Mouse (Mus musculus) brown adipose tissue, adult 24 weeks (tissue): Measurements from ENCODE around the gene Ndufa11. TPM values are rescaled to one million over a fixed set of nuclear protein-coding genes. Genes with fewer than 3 reads are reported as not detected.

Experiments
- H3K27ac ChIP-seq: fragments of 200-500 bp; replicated peaks from 2 replicates; pipeline ENCODE4 v1.5.1; 2012; ENCODE audit warnings: low read depth, mild to moderate bottlenecking, low read length
- H3K4me1 ChIP-seq: fragments of 200-500 bp; 2 replicates; pipeline ENCODE4 v1.6.1; 2012; ENCODE audit warnings: low read length, mixed read lengths; ENCODE audit not compliant: control insufficient read depth, insufficient read depth, insufficient read length
- H3K4me3 ChIP-seq: fragments of 200-500 bp; 2 replicates; pipeline ENCODE4 v1.5.1; 2012; ENCODE audit warnings: low read depth, mild to moderate bottlenecking, low read length, moderate library complexity; ENCODE audit not compliant: insufficient read depth
- polyA plus RNA-seq: library from polyadenylated mRNA; stranded (reverse); fragments of >200 nt; gene quantifications from 2 replicates; pipeline ENCODE4 v1.2.4, GENCODE M21; 2012; ENCODE audit not compliant: missing spikeins, insufficient read depth, insufficient read length

Gene Ndufa11
- polyA plus RNA-seq, 1 experiment: 597 TPM

DNA sequence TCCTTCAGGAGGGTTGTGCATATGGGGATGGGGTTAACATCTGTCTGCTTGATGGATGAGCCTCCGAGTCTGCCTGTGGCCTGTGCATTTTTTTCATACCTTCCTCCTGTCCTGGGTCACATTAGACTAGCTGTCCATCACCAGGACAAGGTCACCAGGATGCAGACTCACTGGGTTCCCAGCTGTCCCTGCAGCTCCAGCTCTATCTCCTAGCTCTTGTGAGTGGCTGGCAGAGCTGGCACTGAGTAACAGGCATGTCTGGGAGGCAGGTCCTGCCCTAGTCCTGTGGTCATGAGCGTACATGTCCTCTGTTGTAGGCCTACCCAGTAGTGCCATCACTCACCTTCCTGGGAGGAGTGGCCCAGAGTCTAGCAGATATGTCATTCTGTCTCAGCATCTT lies 17.1 kb upstream of the Ndufa11 start:
- no peak overlapping the region for H3K4me3 ChIP-seq
- H3K4me1 ChIP-seq: no peaks in the 10 kb centered on the region
- no peak overlapping the region for H3K27ac ChIP-seq

- Histone ChIP-seq H3K4me3 (no peak overlapping the region), H3K27ac (no peak overlapping the region), H3K4me1 (no peaks in the 10 kb centered on the region)
Measured at GRCm38 (mm10) chr17:56703038-56703437, 14.5 kb upstream of the Ndufa11 start.

DNA sequence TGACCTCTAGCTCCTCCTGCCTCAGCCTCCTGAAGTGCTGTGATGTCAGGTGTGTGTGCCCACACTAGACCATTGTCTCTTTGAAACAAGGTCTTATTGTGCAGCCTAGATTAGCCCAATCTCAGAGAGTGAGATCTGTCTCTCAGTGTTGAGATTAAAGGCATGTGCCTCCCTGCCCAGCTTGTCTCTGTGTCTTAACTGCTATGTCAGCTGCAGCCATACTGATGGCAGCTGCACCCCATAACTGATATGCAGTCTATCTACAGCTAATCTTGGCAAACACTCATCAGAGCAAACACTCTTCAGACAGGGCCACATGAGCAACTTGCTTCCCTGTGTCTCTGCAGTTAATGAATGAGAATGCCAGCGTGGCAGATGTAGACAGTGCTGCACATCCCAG lies 11.1 kb upstream of the Ndufa11 start:
- H3K4me3 ChIP-seq: no peak overlapping the region
- no peak overlapping the region for H3K27ac ChIP-seq
- H3K4me1 ChIP-seq: no peaks in the 10 kb centered on the region

DNA sequence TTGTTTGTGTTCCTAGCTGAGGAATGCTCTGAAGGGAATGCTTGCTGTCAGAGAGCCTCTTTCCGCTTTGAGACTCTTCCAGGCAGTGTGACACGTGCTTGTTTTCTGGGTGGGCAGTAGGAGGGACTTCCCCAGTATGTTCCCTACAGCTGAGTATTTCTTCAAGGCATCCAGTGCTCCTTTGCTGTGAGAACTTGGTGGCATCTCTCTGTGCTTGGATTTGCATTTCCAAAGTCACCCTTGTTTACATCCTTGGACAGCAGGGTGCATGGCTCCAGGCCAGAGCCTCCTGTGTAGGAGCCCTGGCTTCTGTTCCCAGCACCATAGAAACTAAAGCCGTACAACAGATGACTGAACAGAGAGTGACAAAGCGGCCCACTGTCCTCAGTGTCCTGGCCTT lies 8.9 kb upstream of the Ndufa11 start:
- H3K27ac ChIP-seq: no peak overlapping the region
- H3K4me1 ChIP-seq: no peaks in the 10 kb centered on the region
- no peak overlapping the region for H3K4me3 ChIP-seq

DNA sequence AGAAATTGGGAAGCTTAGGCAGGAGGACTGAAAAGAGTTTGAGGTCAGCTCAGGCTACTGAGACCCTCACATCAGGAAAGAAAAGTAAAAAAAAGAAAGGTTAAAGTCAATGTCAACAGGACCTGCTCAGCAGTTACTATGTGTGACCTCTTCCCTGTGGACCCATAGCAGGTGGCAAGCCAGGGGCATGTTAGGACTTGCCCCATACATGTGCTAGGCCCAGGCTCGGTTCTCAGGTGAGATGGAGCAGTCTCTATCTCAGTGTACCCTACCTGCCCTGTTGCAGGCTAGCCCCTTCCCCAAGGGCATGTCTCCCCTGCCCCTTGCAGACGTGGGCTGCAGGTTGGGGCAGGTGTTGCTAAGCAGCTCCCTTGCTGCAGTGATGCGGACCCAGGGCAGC lies 7.9 kb upstream of the Ndufa11 start:
- Histone ChIP-seq H3K4me3 (no peak overlapping the region), H3K4me1 (no peaks in the 10 kb centered on the region), H3K27ac (no peak overlapping the region)

DNA sequence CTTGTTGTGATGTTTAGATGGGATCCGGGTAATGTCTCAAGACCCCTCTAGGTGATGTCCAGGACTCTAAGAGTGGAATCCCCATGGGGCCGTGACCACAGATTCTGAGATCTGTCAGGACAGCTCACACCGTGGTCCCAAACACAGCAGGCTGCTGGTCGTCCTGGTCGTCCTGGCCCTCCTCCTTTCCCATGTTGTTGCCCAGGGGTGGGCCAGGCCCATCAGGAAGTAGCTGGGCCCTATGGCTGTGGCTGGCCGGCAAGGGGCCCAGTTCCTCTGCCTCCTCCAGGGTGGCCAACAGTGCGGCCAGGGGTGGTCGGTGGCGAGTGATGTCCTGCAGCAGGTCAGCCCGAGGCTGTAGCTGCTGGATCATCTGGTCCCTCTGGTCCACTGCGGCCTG lies 2.2 kb upstream of the Ndufa11 start:
- Histone ChIP-seq H3K4me3 (0 out of 2 replicates have a peak overlapping the region, but pooled peaks have one; percentile 72), H3K27ac (no peak overlapping the region), H3K4me1 (peaks cover 6% of the 10 kb centered on the region; the same call in 1 of the 2 replicates)

- H3K4me1 ChIP-seq: peaks cover 6% of the 10 kb centered on the region; the same call in 1 of the 2 replicates
- peak overlapping the region; percentile 72 for H3K4me3 ChIP-seq
- no peak overlapping the region for H3K27ac ChIP-seq
Measured at GRCm38 (mm10) chr17:56715914-56716654, 1.5 kb upstream of the Ndufa11 start.

- Histone ChIP-seq H3K4me3 (peak overlapping the region; percentile 80), H3K4me1 (peaks cover 6% of the 10 kb centered on the region; the same call in 1 of the 2 replicates), H3K27ac (peak overlapping the region; percentile 21)
Measured at GRCm38 (mm10) chr17:56716655-56717362, 758 bp upstream of the Ndufa11 start.

- Histone ChIP-seq H3K4me1 (peaks cover 6% of the 10 kb centered on the region; the same call in 1 of the 2 replicates), H3K4me3 (no peak overlapping the region), H3K27ac (no peak overlapping the region)
Measured at GRCm38 (mm10) chr17:56722441-56722840, 4.9 kb downstream of the Ndufa11 start.

DNA sequence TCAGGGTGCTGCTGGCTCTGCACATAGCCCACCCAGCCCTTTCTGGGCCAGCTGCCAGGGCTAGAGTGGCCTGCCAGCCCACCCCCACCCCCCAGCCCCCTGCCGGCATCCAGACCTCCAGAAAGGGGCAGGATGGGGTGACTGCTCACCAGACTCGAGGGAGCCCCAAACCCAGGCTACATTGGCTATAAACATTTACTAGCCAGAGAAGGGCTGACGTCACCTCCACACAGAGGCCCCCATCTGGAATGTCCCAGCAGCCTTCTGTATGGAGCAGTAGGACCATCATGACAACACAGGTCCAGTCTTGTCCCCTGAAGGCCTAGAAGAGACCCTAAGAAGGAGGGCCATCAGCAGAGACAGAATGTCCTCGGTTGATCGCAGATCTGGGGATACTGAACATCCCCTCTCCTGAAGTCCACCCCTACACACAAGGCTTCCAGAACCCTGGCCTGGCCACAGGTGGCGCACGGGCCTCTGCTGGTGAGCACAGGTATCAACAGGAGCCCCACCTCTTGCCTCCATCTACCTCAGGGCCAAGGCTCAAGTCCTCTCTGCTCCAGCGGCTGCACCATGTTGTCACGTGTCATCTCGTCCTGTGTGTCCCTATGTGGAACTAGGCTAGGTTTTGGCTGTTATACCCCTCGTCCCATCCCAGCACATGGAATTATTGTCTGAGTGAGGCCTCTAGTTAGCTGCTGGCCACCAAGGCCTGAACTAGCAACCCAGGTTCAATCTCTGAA lies 6.0 kb downstream of the Ndufa11 start:
- Histone ChIP-seq H3K27ac (no peak overlapping the region), H3K4me1 (peaks cover 6% of the 10 kb centered on the region; the same call in 1 of the 2 replicates)

DNA sequence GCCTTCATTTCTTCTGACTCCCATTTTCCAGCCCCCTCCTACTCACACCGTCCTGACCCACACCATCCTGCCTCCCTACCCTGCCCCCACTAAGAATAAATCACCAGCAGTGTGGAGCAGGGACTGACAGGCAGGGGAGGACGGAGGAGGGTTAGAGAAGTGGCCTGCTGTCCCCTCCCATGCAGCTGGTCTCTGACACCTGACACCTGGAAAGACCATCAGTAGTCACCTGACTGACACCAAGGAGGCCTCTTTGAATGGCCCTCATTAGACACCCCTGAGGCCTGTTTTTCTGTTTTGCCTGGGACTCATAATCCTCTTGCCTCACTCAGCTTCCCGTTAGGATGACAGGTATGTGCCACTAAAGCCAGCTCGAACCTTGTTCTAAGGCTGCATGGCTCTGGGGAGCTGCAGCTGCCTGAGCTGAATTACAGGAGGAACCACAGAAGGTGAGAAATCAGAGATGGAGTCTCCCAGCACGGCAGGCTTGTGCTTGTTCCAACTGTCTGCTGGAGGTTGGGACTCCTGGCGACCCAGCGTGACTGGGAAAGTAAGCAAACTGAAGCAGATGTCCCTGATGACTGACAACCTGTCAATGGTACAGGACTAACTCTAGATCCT lies 9.6 kb downstream of the Ndufa11 start:
- Histone ChIP-seq H3K4me3 (no peak overlapping the region), H3K27ac (no peak overlapping the region), H3K4me1 (no peaks in the 10 kb centered on the region)

More for the DNA sequence above, 6.0 kb downstream of the Ndufa11 start:
- H3K4me3 ChIP-seq: no peak overlapping the region

DNA sequence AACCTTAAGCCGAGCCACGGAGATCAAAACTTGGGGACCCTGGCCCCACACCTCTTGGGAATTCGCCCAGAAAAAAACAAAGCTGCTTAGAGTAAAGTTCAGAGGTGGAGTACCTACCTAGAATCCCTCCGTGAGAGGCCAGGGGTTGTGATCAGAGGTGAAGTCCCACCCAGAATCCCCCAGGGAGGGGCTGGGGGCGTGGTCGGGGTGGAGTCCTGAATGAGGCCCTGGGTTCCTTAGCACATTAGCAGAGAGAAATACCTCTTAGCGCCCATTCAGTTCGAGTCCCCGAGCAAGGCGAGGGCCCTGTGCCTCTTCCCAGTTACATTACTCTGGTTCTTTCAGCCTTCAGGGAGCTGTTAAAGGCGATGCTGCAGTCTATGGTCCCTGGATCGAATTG lies 10.1 kb downstream of the Ndufa11 start:
- Histone ChIP-seq H3K4me1 (no peaks in the 10 kb centered on the region), H3K4me3 (no peak overlapping the region), H3K27ac (no peak overlapping the region)

- Histone ChIP-seq H3K4me3 (no peak overlapping the region), H3K27ac (no peak overlapping the region), H3K4me1 (no peaks in the 10 kb centered on the region)
Measured at GRCm38 (mm10) chr17:56728117-56728516, 10.6 kb downstream of the Ndufa11 start.

GRCm38 (mm10) chr17:56729151-56729550 lies 11.6 kb downstream of the Ndufa11 start:
- H3K4me1 ChIP-seq: no peaks in the 10 kb centered on the region
- H3K27ac ChIP-seq: no peak overlapping the region
- no peak overlapping the region for H3K4me3 ChIP-seq

- H3K27ac ChIP-seq: no peak overlapping the region
- H3K4me1 ChIP-seq: no peaks in the 10 kb centered on the region
- no peak overlapping the region for H3K4me3 ChIP-seq
Measured at GRCm38 (mm10) chr17:56729656-56730055, 12.1 kb downstream of the Ndufa11 start.
